Mouse (Mus musculus) adrenal gland, adult (tissue): ENCODE measurements around the gene Midn.
"Not testable (repeated sequence)": the region's sequence is repeated elsewhere in the genome, so short reads cannot be mapped to it uniquely, and the experiment has no call there.

Source experiments
- DNase-seq, 2 experiments: peaks; one replicate each; pipeline ENCODE4 v3.0.0; 2022 to 2023; ENCODE audit warnings: low spot score in 1 of 2; ENCODE audit not compliant: inconsistent age in 2 of 2

The Midn gene

GRCm38 (mm10) chr10:80156752-80157053 lies 8.6 kb downstream of the Midn start:
- peak in 1 of 2 experiments; percentile 47 for DNase-seq

DNA sequence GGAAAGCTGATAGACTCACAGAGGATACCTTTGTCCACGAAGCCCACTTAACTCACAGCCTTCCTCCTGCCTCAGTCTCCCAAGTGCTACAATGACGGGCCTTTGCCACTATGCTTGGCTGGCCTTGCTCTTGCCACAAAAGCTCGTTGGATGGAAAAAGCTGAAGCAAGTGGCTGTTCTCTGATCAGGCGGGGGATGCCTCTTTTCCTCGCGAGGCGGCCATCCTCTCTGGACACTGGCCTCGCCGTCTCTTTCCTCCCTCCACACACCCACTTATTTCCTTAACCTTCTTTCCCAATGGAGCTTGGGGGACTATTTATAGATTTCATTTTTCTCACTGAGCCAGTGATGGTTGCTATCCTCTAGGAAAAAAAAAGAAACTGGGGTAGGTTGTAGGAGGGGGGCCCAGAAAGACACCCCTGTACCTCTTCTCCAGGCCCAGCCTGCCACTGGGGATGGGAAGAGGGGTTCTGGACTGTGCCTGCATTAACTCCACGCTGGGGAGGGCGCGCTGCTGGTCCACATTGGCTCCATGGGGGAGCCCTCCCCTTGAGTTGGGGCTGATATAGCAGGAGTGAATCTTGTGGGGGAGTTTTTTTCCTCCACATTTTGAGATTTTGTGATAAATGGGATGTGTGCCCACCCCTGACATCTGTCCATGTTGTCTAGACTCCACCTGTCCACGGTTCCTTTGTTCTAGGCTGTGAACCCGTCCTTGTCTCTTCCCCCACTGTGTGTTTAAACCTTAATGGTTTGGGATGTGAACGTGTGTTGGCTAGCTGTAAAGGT lies 9.3 kb downstream of the Midn start:
- peak in 1 of 2 experiments; percentile 59 for DNase-seq

DNA sequence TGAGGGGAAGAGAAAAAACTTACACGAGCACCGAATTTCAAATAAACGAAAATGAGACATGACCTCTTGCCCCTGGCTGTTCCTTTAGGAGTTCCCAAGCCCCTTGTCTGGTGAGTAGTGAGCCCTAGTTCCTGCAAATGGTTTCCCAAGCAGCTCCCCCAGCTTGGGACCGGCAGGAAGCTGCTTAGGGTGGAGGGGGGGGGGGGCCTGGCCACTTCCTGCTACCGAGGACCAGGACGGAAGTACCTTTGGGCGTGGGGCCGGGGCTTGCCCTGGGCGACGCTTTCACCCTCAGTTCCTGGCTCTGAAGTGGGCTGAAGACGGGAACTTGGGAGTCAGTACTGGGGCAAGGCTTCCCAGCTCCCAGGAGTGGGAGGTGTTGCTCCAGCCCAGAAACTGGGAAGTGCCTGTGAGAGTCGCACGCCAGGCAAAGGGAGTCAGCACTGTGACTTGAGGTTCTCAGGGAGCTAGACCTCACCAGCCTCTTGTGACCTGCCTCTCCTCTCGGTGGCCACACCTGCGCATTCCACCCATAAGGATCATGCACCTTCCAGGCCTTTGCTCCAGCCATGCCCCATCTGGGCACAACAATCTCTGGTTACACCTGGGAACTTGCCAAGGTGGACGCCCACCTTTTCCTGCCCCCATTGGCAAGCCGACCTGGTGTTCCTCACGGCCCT lies 10.4 kb downstream of the Midn start:
- DNase-seq, result peak in 1 of 2 experiments; percentile 78

DNA sequence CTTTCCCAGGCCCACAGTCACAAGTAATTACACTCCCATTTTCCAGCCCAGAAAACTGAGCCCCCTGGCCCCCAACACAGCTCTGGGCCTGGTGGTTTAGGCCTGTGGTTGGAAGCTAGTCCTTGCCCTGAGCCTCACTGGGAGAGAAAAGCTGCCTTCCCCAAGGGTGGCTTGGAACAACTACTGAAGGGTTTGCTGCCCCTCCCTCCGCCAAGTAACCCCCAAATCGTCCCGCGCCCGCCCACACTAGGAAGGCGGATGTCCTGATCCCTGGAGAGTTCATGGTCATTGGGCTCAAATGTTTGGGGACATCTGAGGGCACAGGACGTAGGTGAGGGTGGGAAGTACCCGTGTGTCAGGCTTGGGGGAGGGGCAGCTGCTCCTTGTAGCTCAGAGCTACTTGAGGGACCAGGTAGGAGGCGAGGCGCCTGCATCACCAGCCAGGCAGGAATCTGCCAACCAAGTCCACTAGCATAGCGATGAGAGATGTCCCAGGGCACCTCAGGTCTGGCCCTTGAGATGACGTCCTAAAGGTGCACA lies 11.0 kb downstream of the Midn start:
- DNase-seq, result peak in 1 of 2 experiments; percentile 77

DNA sequence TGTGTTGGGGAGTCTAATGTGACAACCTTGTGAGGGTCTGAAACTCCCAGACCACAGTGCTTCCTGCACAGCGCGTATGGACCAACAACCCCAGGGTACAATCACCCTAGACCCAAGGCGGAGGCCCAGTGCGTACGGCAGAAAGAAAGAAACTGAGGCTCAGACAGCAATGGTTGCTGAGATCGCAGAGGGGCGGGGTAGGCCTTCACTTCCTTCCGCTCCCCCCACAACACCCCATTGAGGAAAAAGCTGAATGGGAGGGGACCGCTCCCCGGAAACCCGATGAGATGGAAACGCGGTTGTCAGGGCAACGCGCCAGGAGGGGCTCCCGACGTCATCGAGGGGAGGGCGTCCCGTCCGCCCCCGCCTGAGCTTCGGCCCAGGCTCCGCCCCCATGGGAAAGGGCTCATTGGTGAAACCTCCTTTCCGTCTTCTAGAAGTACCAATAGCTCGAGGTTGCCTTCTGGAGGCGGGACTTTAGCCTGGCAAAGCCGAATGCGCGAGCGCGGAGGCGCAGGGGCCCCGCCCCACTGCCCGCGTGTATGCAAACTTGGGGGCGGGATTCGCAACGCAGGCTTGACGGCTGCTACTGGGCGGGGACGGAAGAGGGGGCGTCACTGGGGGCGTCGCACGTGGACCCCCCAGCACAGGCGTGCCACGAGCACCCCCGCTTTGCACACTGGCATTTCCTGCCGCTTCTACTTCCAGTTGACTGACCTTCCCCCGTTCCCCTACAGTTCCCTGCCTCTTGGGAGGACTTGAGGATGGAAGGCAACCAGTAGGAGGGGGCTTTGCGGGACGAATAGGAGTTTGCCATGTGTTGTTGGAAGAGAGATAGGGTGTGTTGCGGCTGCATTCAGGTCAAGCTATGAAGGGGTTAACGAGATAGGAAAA lies 11.7 kb downstream of the Midn start:
- DNase-seq, result peak; percentile 100

- DNase-seq, result peak; percentile 94 to 98
Observed at GRCm38 (mm10) chr10:80160455-80161371, 12.6 kb downstream of the Midn start.

- peak; percentile 65 to 78 for DNase-seq
Observed at GRCm38 (mm10) chr10:80161522-80162242, 13.6 kb downstream of the Midn start.

DNA sequence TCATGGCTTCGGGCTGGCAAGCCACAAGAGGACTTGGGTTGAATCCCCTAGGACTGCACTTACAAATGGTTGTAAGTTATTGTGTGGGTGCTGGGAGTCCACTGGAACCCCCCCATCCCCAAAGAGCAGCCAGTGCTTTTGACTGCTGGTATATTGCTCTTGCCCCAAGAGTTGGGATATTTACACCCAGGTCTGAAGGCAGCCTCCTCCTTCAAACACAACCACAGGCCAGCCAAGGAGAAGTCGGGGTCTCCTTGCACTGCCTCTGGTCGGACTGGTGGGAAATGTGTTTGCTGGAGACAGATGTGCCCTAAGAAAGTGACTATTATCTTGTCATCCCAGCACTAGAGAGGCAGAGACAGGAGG lies 14.2 kb downstream of the Midn start:
- DNase-seq, result no peak

DNA sequence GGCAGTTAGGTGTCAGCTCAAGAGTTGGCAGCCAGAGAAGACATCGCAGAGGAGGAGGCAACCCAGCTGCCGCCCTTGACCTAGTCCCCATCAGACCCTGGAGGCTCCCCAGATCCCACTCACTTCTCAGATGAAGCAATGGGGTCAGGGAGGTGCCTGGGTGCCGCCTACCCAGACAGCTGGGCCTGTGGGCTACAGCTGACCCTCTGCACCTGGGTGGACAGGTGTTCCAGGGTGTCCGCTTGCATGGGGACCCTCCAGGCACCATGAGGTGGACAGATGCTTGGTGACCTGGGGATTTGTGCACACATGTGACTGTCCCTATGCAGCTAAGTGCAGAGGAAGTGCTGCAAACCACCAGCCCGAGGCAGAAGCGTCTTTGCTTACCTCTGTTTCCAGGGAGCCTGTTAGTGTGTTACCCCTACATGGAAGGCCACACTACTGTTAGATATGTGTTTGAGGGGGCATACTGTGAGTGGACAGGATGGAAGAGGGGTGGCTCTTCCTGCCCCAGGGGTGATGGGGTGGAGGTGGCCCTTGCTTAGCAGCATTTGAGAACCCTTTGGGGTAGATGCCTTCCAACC lies 14.7 kb downstream of the Midn start:
- peak; percentile 29 to 70 for DNase-seq

DNA sequence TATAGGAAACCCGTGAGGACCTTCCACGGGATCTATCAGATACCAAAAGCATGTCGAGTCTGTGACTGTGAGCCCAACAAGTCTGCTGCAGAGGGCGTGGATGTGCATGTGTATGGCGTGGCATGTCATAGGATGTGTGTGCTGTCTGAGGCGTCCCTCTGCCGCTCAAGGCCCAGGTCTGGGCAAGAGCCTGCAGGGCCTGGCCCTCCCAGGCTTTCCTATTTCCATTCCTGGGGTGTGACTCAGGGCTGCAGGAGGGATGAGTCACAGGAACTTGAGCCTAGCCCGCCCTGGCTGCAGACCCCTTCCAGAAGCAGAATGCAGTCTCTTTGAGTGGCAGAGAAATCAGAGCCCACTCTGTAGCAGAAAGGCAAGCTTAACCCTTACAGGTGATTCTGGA lies 15.6 kb downstream of the Midn start:
- DNase-seq, result peak; percentile 88 to 92

- DNase-seq, result peak; percentile 67 to 80
Observed at GRCm38 (mm10) chr10:80164161-80164997, 16.3 kb downstream of the Midn start.

GRCm38 (mm10) chr10:80164998-80165344 lies 16.9 kb downstream of the Midn start:
- DNase-seq, result peak; percentile 97 to 99

DNA sequence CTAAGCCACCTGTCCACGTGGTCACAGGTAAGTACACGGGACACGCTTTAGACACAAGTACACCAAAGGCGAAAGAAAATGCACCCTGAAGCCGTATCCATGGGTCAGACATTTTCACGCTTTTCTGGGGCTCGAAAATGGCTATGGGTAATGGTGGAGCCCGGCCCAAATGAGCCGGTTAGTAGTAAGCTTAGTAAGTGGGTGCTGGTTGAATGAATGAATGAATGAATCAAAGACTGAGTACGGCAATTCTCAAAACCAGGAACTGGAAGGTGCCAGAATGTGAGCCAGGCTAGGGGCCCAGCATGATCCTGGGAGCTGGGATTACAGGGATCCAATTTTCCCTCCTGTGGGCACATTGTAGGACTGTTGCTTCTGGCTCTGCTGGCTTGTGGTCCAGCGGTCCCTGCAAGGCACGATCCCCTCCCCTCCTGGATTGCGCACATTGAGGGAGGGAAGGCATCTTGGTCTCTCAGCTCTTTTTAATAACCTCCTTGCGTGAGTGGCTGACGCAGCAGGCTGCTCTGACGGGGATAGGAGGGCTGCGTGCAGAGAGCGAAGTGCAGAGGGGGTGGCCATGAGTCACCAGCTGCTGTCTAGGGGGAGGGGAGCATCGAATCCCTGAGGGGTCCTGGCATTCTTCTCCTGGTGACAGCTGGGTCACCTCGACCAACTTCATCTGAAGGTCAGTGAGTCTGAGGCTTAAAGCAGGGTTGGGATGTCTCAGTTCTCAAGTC lies 17.5 kb downstream of the Midn start, which contains the start of gene Cirbp:
Cirbp (plus strand) TSS at position 594 of the 737 bp plus-strand sequence.
- DNase-seq, result peak; percentile 84 to 91

DNA sequence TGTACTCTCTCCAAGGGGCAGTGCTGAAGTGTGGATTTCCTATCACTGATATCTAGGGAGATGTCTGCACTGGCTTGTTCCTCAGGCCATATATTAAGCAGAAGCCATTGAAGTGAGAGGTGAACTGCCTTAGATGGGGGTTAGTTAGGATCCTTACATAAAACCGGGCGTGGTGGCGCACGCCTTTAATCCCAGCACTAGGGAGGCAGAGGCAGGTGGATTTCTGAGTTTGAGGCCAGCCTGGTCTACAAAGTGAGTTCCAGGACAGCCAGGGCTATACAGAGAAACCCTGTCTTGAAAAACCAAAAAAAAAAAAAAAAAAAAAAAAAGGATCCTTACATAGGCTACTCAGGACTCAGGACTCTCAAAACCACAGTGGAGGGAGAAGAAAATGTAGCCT lies 18.1 kb downstream of the Midn start:
- DNase-seq, result not testable (repeated sequence)

DNA sequence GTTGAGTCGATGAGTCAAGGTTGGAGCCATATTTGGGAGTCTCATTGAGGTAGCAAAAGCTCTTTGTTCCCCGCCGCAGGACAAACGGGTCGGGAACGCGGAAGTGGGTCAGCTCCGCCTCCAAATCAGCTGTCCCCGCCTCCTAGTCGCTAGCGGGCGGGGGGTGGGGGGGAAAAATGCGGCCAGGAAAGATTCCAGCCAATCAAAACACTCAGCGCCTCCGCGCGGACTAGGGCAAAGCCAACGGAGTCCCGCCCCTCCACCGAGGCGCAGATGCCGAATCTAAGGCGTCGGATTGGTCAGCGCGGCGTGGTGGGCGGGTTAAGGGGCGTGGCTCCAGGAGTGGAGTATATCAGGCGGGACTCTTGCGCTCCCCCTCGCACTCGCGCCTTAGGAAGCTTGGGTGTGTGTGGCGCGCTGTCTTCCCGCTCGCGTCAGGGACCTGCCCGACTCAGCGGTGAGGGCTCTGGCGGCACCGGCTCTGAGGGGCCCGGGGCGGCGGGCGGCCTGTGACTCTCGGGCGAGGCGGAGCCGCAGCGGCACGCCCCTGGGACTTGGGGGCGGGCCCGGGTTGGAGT lies 19.5 kb downstream of the Midn start:
- peak; percentile 98 to 99 for DNase-seq

GRCm38 (mm10) chr10:80168038-80168661 lies 20.1 kb downstream of the Midn start:
- peak; percentile 96 to 98 for DNase-seq

DNA sequence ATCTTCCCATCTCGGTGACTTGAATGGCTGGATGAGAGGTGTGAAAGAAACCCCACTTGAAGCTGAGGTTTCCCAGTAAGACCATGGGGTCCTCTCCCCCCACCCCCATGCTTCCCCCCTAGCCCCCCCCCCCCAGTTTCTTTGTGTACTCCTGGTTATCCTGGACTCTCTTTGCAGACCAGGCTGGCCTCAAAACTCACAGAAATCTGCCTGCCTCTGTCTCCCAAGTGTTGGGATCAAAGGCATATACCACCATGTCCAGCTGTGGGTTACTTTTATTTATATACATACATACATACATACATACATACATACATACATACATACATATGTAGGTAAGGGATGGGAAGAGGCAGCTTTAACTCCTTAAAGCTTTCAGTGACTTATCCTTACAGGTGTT lies 21.0 kb downstream of the Midn start:
- DNase-seq, result peak in 1 of 2 experiments; percentile 42
